Mouse (Mus musculus) midbrain, postnatal 0 days (tissue): ENCODE data around the gene BC051019. TPM values are rescaled to one million over a fixed set of nuclear protein-coding genes. Genes with fewer than 3 reads are reported as not detected.
A peak's percentile ranks its signal among the peaks of the same experiment; 100 is the strongest.

Source experiments
- ATAC-seq: fragments of 200-750 bp; cut with Nextera tagmentation; 2 replicates; pipeline ENCODE4 v1.8.0; 2017; ENCODE audit warnings: moderate number of reproducible peaks, mild to moderate bottlenecking, moderate TSS enrichment, moderate library complexity; ENCODE audit not compliant: low FRiP score
- DNase-seq: peaks from one replicate; pipeline ENCODE4 v3.0.0-alpha.2; 2015; ENCODE audit warnings: low spot score
- H3K27ac ChIP-seq: fragments of 300-500 bp; sonication (generic); 2 replicates; pipeline ENCODE4 v1.5.1; 2014; ENCODE audit warnings: low read depth, mild to moderate bottlenecking, low read length, mixed read lengths
- H3K27me3 ChIP-seq: fragments of 300-500 bp; sonication (generic); 2 replicates; pipeline ENCODE4 v1.6.1; 2014; ENCODE audit warnings: low read length, control low read depth, mixed read lengths; ENCODE audit not compliant: insufficient read depth
- H3K36me3 ChIP-seq: fragments of 300-500 bp; sonication (generic); 2 replicates; pipeline ENCODE4 v1.6.1; 2014; ENCODE audit warnings: low read length, control low read depth, mixed read lengths; ENCODE audit not compliant: insufficient read depth
- H3K4me1 ChIP-seq: fragments of 300-500 bp; sonication (generic); 2 replicates; pipeline ENCODE4 v1.6.1; 2014; ENCODE audit warnings: mild to moderate bottlenecking, control low read depth, antibody characterized with exemption, low read length, mixed read lengths; ENCODE audit not compliant: insufficient read depth
- H3K4me2 ChIP-seq: fragments of 300-500 bp; sonication (generic); 2 replicates; pipeline ENCODE4 v1.6.1; 2014; ENCODE audit warnings: low read depth, mild to moderate bottlenecking, low read length, mixed read lengths; ENCODE audit not compliant: poor library complexity, severe bottlenecking
- H3K4me3 ChIP-seq: fragments of 300-500 bp; sonication (generic); 2 replicates; pipeline ENCODE4 v1.5.1; 2014; ENCODE audit warnings: low read depth, mild to moderate bottlenecking, low read length, moderate library complexity
- H3K9ac ChIP-seq: fragments of 300-500 bp; sonication (generic); replicated peaks from 2 replicates; pipeline ENCODE4 v1.6.1; 2014; ENCODE audit warnings: mild to moderate bottlenecking, low read length, moderate library complexity, mixed read lengths; ENCODE audit not compliant: poor library complexity, severe bottlenecking
- H3K9me3 ChIP-seq: fragments of 300-500 bp; sonication (generic); 2 replicates; pipeline ENCODE4 v1.6.1; 2016; ENCODE audit warnings: low read length, control low read depth
- CTCF ChIP-seq: IDR thresholded peaks from 2 replicates; pipeline ENCODE4 v1.5.1; 2016; ENCODE audit warnings: antibody characterized with exemption, mild to moderate bottlenecking
- WGBS: fragments of 180-500 bp; shearing (Covaris S2); extraction: QIAGEN DNeasy Blood & Tissue Kit; methylation state at CpG from one replicate; pipeline ENCODE4 v1.1.7; 2014; 5-methylcytosine and 5-hydroxymethylcytosine counted together
- polyA plus RNA-seq: library from polyadenylated mRNA; unstranded; fragments of >200 nt; fragmentation: Nextera tagmentation; extraction: Ambion mirVana; gene quantifications from 2 replicates; pipeline ENCODE4 v1.2.1, GENCODE M21; 2015
- total RNA-seq: library from RNA; depleted of rRNA; stranded (reverse); fragments of >200 nt; gene quantifications from 2 replicates; pipeline ENCODE4 v1.2.3, GENCODE M21; 2014

Gene BC051019
- total and polyA plus RNA-seq, 2 experiments from 2014 or later = 0.58 to 1.5 TPM

DNA sequence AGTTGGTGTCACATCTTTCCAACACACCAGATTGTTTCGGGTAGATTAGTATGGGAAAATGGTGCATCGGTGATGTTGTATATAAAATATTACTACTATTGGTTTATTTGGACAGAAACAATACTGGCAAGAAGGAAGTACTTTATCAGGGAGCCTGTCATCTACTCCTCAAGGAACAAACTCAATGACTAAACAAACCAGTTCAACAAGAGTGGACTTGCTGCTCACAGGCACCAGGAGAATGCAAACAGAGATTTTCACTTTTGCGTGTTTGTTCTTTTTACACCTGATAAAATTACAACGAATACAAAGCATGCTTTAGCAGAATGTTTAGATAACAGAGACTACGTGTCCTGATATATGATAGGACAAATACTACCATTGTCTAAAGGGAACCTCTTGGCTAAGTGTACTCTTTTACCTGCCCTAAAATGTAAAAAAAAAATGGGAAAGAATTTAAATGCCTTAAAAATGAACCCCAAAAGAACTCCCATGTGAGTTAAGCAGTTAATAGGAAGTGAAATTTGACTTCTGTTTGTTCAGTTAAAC lies 16.2 kb upstream of the BC051019 start:
- Histone ChIP-seq H3K9ac (no peak overlapping the region), H3K27ac (no peak overlapping the region), H3K9me3 (no peaks in the 10 kb centered on the region), H3K36me3 (peaks cover 64% of the 10 kb centered on the region), H3K4me2 (no peak overlapping the region), H3K4me1 (no peaks in the 10 kb centered on the region), H3K27me3 (no peaks in the 10 kb centered on the region), H3K4me3 (no peak overlapping the region)
- no peak for DNase-seq
- no peak for TF ChIP-seq CTCF
- no peak for ATAC-seq
- WGBS = 91% methylated on average over 5 of the region's 5 CpGs

DNA sequence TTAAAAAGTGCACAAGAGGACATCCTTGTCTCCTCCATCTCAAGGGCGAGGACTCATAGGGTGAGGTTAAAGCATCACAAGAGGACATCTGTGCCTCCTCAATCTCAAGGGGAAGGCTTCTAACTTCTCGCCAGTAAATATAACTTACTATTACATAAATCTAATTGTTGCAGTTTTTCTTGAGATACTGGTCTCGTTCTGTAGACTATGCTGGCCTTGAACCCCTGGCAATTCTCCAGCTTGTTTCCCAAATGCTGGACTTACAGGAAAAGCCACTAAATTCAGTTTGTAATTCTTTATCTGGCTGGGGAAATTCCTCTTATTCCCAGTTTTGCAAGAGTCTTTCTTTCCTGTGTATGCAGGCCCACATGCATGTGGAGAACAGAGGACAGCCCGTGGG lies 11.2 kb upstream of the BC051019 start:
- Histone ChIP-seq H3K4me1 (no peaks in the 10 kb centered on the region), H3K9ac (no peak overlapping the region), H3K27me3 (no peaks in the 10 kb centered on the region), H3K4me2 (no peak overlapping the region), H3K9me3 (no peaks in the 10 kb centered on the region), H3K4me3 (no peak overlapping the region), H3K36me3 (peaks cover 27% of the 10 kb centered on the region), H3K27ac (no peak overlapping the region)
- DNase-seq (no peak), ATAC-seq (no peak)
- 94% methylated on average over 4 of the region's 4 CpGs for WGBS
- TF ChIP-seq CTCF = no peak

DNA sequence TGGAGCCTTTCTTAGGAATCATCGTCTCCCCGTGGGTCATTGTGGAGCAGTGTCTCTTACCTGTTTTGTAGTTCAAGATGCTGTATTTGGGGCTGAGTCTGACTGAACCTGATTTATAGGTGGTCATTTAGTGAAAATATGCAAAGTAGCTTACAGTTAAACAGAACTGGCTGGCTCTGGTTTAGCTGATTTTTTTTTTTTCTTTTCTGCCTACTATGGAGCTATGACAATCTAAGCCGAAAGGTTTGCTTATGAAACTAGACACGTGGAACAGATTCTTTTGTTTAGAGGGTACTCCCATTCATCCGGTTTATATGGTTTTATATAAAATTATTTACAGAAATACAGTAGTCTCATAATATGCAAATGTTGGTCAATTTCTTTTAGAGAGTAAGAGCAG lies 8.0 kb upstream of the BC051019 start, which contains the start of gene Ascl3:
Gene Ascl3 (minus strand): TSS at position 101 of the 400 bp plus-strand sequence.
- Histone ChIP-seq H3K27ac (no peak within 1 kb of the TSS), H3K4me2 (no peak within 1 kb of the TSS), H3K36me3 (peaks cover 15% of the 10 kb centered on the region; the same call in 1 of the 2 replicates), H3K4me1 (0 out of 2 replicates have a peak, but pooled peaks cover 3% of the 10 kb centered on the region), H3K4me3 (no peak within 1 kb of the TSS), H3K27me3 (no peaks in the 10 kb centered on the region), H3K9ac (no peak within 1 kb of the TSS), H3K9me3 (no peaks in the 10 kb centered on the region)
- WGBS = 90% methylated on average over 5 of the region's 5 CpGs
- no peak for TF ChIP-seq CTCF
- ATAC-seq = no peak
- DNase-seq = no peak

DNA sequence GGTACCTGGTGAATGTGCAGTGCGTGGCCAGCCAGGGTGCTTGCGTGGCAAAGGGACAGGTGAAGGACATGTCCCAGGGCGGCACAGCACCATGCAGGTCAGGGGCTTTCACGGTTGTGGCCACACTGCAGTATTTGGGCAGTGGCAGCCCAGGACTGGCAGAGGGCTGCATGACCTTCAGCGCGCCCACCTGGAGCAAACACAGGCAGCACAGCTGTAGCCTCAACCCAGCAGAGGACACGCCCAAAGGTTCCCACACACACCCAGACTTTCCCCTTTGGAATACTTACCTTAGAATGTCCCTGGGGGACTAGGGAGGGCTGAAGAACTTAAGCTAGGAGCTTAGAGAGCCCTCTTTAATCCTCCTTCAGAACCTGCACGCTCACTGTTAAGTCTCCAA lies 536 bp downstream of the BC051019 start:
- H3K9ac ChIP-seq = no peak overlapping the region
- DNase-seq = no peak
- WGBS = 93% methylated on average over 8 of the region's 8 CpGs
- no peaks in the 10 kb centered on the region for H3K9me3 ChIP-seq
- H3K36me3 ChIP-seq = no peaks in the 10 kb centered on the region
- no peaks in the 10 kb centered on the region for H3K27me3 ChIP-seq
- TF ChIP-seq CTCF = no peak
- no peaks in the 10 kb centered on the region for H3K4me1 ChIP-seq
- H3K27ac ChIP-seq = no peak overlapping the region
- no peak for ATAC-seq
- H3K4me2 ChIP-seq = no peak overlapping the region
- H3K4me3 ChIP-seq = no peak overlapping the region

DNA sequence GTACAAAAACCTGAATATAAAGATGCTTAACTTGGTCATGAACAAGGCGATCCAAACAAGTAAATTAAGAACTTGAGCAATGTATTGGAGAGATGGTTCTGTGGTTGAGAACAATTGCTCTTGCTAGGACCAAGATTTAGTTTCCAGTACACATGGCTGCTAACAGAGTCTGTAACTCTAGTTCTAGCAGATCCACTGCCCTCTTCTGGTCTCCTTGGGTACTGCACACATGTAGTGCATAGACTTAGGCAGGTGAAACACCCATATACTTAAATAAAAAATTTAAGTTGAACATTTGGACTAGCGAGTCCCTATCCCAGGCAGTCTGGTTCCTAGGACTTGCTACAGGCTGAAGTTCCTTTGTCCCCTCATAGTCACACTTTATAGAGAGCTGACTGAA lies 1.0 kb downstream of the BC051019 start:
- no peak for ATAC-seq
- DNase-seq = no peak
- no peaks in the 10 kb centered on the region for H3K4me1 ChIP-seq
- TF ChIP-seq CTCF = peak; percentile 43
- H3K36me3 ChIP-seq = no peaks in the 10 kb centered on the region
- no peak overlapping the region for H3K4me3 ChIP-seq
- WGBS = 99% methylated on average over 2 of the region's 2 CpGs
- no peaks in the 10 kb centered on the region for H3K9me3 ChIP-seq
- H3K27ac ChIP-seq = no peak overlapping the region
- no peak overlapping the region for H3K9ac ChIP-seq
- no peak overlapping the region for H3K4me2 ChIP-seq
- no peaks in the 10 kb centered on the region for H3K27me3 ChIP-seq

DNA sequence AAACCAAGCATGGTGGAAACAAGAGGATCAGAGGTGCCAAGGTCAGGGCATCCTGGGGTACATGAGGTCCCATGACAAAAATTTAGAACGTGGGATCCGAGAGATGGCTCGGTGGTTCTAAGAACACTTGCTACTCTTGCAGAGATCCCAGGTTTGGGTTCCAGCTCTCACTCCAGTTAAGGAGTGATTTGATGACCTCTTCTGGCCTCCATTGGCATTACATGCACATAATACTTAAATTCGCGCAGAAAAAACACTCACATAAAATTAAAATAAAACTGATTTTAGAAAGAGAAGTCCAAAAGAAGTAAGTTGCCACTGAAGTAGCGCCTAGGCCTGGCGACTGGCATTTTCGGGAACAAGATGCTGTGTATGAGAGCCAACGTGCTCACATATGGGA lies 4.4 kb downstream of the BC051019 start:
- Histone ChIP-seq H3K27ac (no peak overlapping the region), H3K4me2 (no peak overlapping the region), H3K4me3 (no peak overlapping the region), H3K9ac (no peak overlapping the region), H3K4me1 (no peaks in the 10 kb centered on the region), H3K9me3 (no peaks in the 10 kb centered on the region), H3K27me3 (no peaks in the 10 kb centered on the region), H3K36me3 (no peaks in the 10 kb centered on the region)
- WGBS = 64% methylated on average over 9 of the region's 9 CpGs
- DNase-seq = peak; percentile 72
- ATAC-seq = no peak
- TF ChIP-seq CTCF = peak; percentile 74
